Mouse (Mus musculus): ENCODE data around the gene Mau2.

- TF ChIP-seq CTCF (IDR thresholded peaks at IDR 0.05; ENCODE audit: borderline replicate concordance, insufficient read depth, low read length) (no peak), POLR2A (IDR thresholded peaks at IDR 0.05; ENCODE audit: low read depth, low read length) (no peak)
Measured at GRCm38 (mm10) chr8:69995422-69995775, 47.1 kb downstream of the Mau2 start.

All from embryonic fibroblast, embryonic 13.5 days (primary cell).